Mouse (Mus musculus): ENCODE measurements around the gene Edf1. TPM values are rescaled to one million over a fixed set of nuclear protein-coding genes. Genes with fewer than 3 reads are reported as not detected.

Gene Edf1
- polyA plus RNA-seq, 1 experiment from 2014 or later = 366 TPM

GRCm38 (mm10) chr2:25579737-25580460 lies 22.3 kb downstream of the Edf1 start:
- peak overlapping the region; percentile 33 for H3K4me2 ChIP-seq (replicated peaks)
- DNase-seq (ENCODE audit: low spot score) (peak; percentile 77), ATAC-seq (ENCODE audit: low FRiP score) (no peak)
- H3K27me3 ChIP-seq (ENCODE audit: control insufficient read depth, insufficient read depth, low read length) = peaks cover 56% of the 10 kb centered on the region
- H3K36me3 ChIP-seq (replicated peaks; ENCODE audit: control insufficient read depth, insufficient read depth) = peaks cover 37% of the 10 kb centered on the region
- no peak overlapping the region for H3K27ac ChIP-seq
- no peaks in the 10 kb centered on the region for H3K9me3 ChIP-seq (ENCODE audit: control insufficient read depth, low read length)
- peak overlapping the region; percentile 13 for H3K4me3 ChIP-seq (replicated peaks; ENCODE audit: low read length)
- WGBS = 8% methylated on average over 27 of the region's 27 CpGs
- H3K9ac ChIP-seq = no peak overlapping the region
- peaks cover 40% of the 10 kb centered on the region for H3K4me1 ChIP-seq (replicated peaks; ENCODE audit: control insufficient read depth, insufficient read depth, low read length)

- Histone ChIP-seq H3K27ac (no peak overlapping the region), H3K27me3 (ENCODE audit: control insufficient read depth, insufficient read depth, low read length) (peaks cover 53% of the 10 kb centered on the region)
Observed at GRCm38 (mm10) chr2:25580621-25581101, 23.0 kb downstream of the Edf1 start.

GRCm38 (mm10) chr2:25581294-25581864 lies 23.7 kb downstream of the Edf1 start, which contains the start of gene Ajm1:
TSS of gene Ajm1 (minus strand) at chr2:25581757.
- H3K9ac ChIP-seq = peak within 1 kb of the TSS; percentile 60
- H3K36me3 ChIP-seq (replicated peaks; ENCODE audit: control insufficient read depth, insufficient read depth) = peaks cover 48% of the 10 kb centered on the region
- H3K27me3 ChIP-seq (ENCODE audit: control insufficient read depth, insufficient read depth, low read length) = peaks cover 46% of the 10 kb centered on the region
- H3K4me1 ChIP-seq (replicated peaks; ENCODE audit: control insufficient read depth, insufficient read depth, low read length) = peaks cover 32% of the 10 kb centered on the region
- H3K4me2 ChIP-seq (replicated peaks) = peak within 1 kb of the TSS; percentile 54
- H3K9me3 ChIP-seq (ENCODE audit: control insufficient read depth, low read length) = no peaks in the 10 kb centered on the region
- H3K27ac ChIP-seq = peak within 1 kb of the TSS; percentile 54
- peak within 1 kb of the TSS; percentile 44 for H3K4me3 ChIP-seq (replicated peaks; ENCODE audit: low read length)
- DNase-seq (ENCODE audit: low spot score) = peak; percentile 90
- ATAC-seq (ENCODE audit: low FRiP score) = peak; percentile 83
- WGBS = 7% methylated on average over 19 of the region's 19 CpGs

More at GRCm38 (mm10) chr2:25580621-25581101, 23.0 kb downstream of the Edf1 start:
- peaks cover 45% of the 10 kb centered on the region for H3K36me3 ChIP-seq (replicated peaks; ENCODE audit: control insufficient read depth, insufficient read depth)
- peak overlapping the region; percentile 44 for H3K4me3 ChIP-seq (replicated peaks; ENCODE audit: low read length)
- WGBS = 37% methylated on average over 6 of the region's 6 CpGs
- no peaks in the 10 kb centered on the region for H3K9me3 ChIP-seq (ENCODE audit: control insufficient read depth, low read length)
- H3K4me1 ChIP-seq (replicated peaks; ENCODE audit: control insufficient read depth, insufficient read depth, low read length) = peaks cover 35% of the 10 kb centered on the region
- ATAC-seq (ENCODE audit: low FRiP score) (peak; percentile 3; the same call in 1 of the 2 replicates), DNase-seq (ENCODE audit: low spot score) (no peak)
- peak overlapping the region; percentile 60; the same call in 1 of the 2 replicates for H3K9ac ChIP-seq
- peak overlapping the region; percentile 54 for H3K4me2 ChIP-seq (replicated peaks)

GRCm38 (mm10) chr2:25581901-25582301 lies 24.3 kb downstream of the Edf1 start:
- Histone ChIP-seq H3K4me2 (replicated peaks) (peak overlapping the region; percentile 54; the same call in 1 of the 2 replicates), H3K9me3 (ENCODE audit: control insufficient read depth, low read length) (no peaks in the 10 kb centered on the region), H3K4me3 (replicated peaks; ENCODE audit: low read length) (no peak overlapping the region), H3K27me3 (ENCODE audit: control insufficient read depth, insufficient read depth, low read length) (peaks cover 41% of the 10 kb centered on the region), H3K9ac (no peak overlapping the region), H3K27ac (0 out of 2 replicates have a peak overlapping the region, but pooled peaks have one; percentile 10), H3K4me1 (replicated peaks; ENCODE audit: control insufficient read depth, insufficient read depth, low read length) (peaks cover 32% of the 10 kb centered on the region), H3K36me3 (replicated peaks; ENCODE audit: control insufficient read depth, insufficient read depth) (peaks cover 48% of the 10 kb centered on the region)
- WGBS = 31% methylated on average over 6 of the region's 6 CpGs
- ATAC-seq (ENCODE audit: low FRiP score) = 0 out of 2 replicates have a peak, but pooled peaks have one; percentile 2
- no peak for DNase-seq (ENCODE audit: low spot score)

- Histone ChIP-seq H3K27me3 (ENCODE audit: control insufficient read depth, insufficient read depth, low read length) (peaks cover 34% of the 10 kb centered on the region), H3K9ac (peak overlapping the region; percentile 31; the same call in 1 of the 2 replicates), H3K4me3 (replicated peaks; ENCODE audit: low read length) (no peak overlapping the region), H3K9me3 (ENCODE audit: control insufficient read depth, low read length) (no peaks in the 10 kb centered on the region), H3K4me2 (replicated peaks) (0 out of 2 replicates have a peak overlapping the region, but pooled peaks have one; percentile 15), H3K4me1 (replicated peaks; ENCODE audit: control insufficient read depth, insufficient read depth, low read length) (peaks cover 32% of the 10 kb centered on the region), H3K27ac (peak overlapping the region; percentile 54), H3K36me3 (replicated peaks; ENCODE audit: control insufficient read depth, insufficient read depth) (peaks cover 50% of the 10 kb centered on the region)
- peak; percentile 12; the same call in 1 of the 2 replicates for ATAC-seq (ENCODE audit: low FRiP score)
- peak; percentile 54 for DNase-seq (ENCODE audit: low spot score)
- WGBS = 43% methylated on average over 12 of the region's 12 CpGs
Observed at GRCm38 (mm10) chr2:25582466-25583119, 24.9 kb downstream of the Edf1 start.

- peak overlapping the region; percentile 31; the same call in 1 of the 2 replicates for H3K9ac ChIP-seq
- ATAC-seq (ENCODE audit: low FRiP score) = no peak
- H3K27ac ChIP-seq = peak overlapping the region; percentile 54
- peaks cover 54% of the 10 kb centered on the region for H3K36me3 ChIP-seq (replicated peaks; ENCODE audit: control insufficient read depth, insufficient read depth)
- no peak overlapping the region for H3K4me3 ChIP-seq (replicated peaks; ENCODE audit: low read length)
- no peaks in the 10 kb centered on the region for H3K9me3 ChIP-seq (ENCODE audit: control insufficient read depth, low read length)
- H3K4me1 ChIP-seq (replicated peaks; ENCODE audit: control insufficient read depth, insufficient read depth, low read length) = peaks cover 32% of the 10 kb centered on the region
- no peak for DNase-seq (ENCODE audit: low spot score)
- WGBS = 64% methylated on average over 6 of the region's 6 CpGs
- peaks cover 29% of the 10 kb centered on the region for H3K27me3 ChIP-seq (ENCODE audit: control insufficient read depth, insufficient read depth, low read length)
- no peak overlapping the region for H3K4me2 ChIP-seq (replicated peaks)
Observed at GRCm38 (mm10) chr2:25583120-25583481, 25.5 kb downstream of the Edf1 start.

GRCm38 (mm10) chr2:25583571-25583970 lies 25.9 kb downstream of the Edf1 start:
- WGBS = 72% methylated on average over 4 of the region's 4 CpGs
- Histone ChIP-seq H3K4me1 (replicated peaks; ENCODE audit: control insufficient read depth, insufficient read depth, low read length) (peaks cover 32% of the 10 kb centered on the region), H3K9ac (no peak overlapping the region), H3K36me3 (replicated peaks; ENCODE audit: control insufficient read depth, insufficient read depth) (peaks cover 59% of the 10 kb centered on the region), H3K4me3 (replicated peaks; ENCODE audit: low read length) (no peak overlapping the region), H3K4me2 (replicated peaks) (no peak overlapping the region), H3K9me3 (ENCODE audit: control insufficient read depth, low read length) (no peaks in the 10 kb centered on the region), H3K27me3 (ENCODE audit: control insufficient read depth, insufficient read depth, low read length) (peaks cover 24% of the 10 kb centered on the region), H3K27ac (0 out of 2 replicates have a peak overlapping the region, but pooled peaks have one; percentile 54)
- DNase-seq (ENCODE audit: low spot score) = no peak
- ATAC-seq (ENCODE audit: low FRiP score) = no peak

- H3K4me2 ChIP-seq (replicated peaks) = no peak overlapping the region
- H3K4me3 ChIP-seq (replicated peaks; ENCODE audit: low read length) = no peak overlapping the region
- H3K36me3 ChIP-seq (replicated peaks; ENCODE audit: control insufficient read depth, insufficient read depth) = peaks cover 55% of the 10 kb centered on the region
- peaks cover 31% of the 10 kb centered on the region for H3K4me1 ChIP-seq (replicated peaks; ENCODE audit: control insufficient read depth, insufficient read depth, low read length)
- 96% methylated on average over 3 of the region's 3 CpGs for WGBS
- no peak overlapping the region for H3K27ac ChIP-seq
- DNase-seq (ENCODE audit: low spot score) (no peak), ATAC-seq (ENCODE audit: low FRiP score) (no peak)
- no peaks in the 10 kb centered on the region for H3K9me3 ChIP-seq (ENCODE audit: control insufficient read depth, low read length)
- H3K9ac ChIP-seq = no peak overlapping the region
- H3K27me3 ChIP-seq (ENCODE audit: control insufficient read depth, insufficient read depth, low read length) = peaks cover 18% of the 10 kb centered on the region
Observed at GRCm38 (mm10) chr2:25584152-25584551, 26.5 kb downstream of the Edf1 start.

GRCm38 (mm10) chr2:25584856-25585255 lies 27.2 kb downstream of the Edf1 start:
- H3K4me1 ChIP-seq (replicated peaks; ENCODE audit: control insufficient read depth, insufficient read depth, low read length) = peaks cover 24% of the 10 kb centered on the region
- DNase-seq (ENCODE audit: low spot score) = no peak
- H3K36me3 ChIP-seq (replicated peaks; ENCODE audit: control insufficient read depth, insufficient read depth) = peaks cover 61% of the 10 kb centered on the region
- no peak overlapping the region for H3K4me2 ChIP-seq (replicated peaks)
- H3K9ac ChIP-seq = no peak overlapping the region
- no peaks in the 10 kb centered on the region for H3K9me3 ChIP-seq (ENCODE audit: control insufficient read depth, low read length)
- no peak overlapping the region for H3K27ac ChIP-seq
- ATAC-seq (ENCODE audit: low FRiP score) = no peak
- no peak overlapping the region for H3K4me3 ChIP-seq (replicated peaks; ENCODE audit: low read length)
- H3K27me3 ChIP-seq (ENCODE audit: control insufficient read depth, insufficient read depth, low read length) = peaks cover 11% of the 10 kb centered on the region
- WGBS = 86% methylated on average over 4 of the region's 4 CpGs

Data from hindbrain, embryonic 14.5 days (tissue).